Mouse (Mus musculus) embryonic stem cell, embryonic (primary cell): ENCODE measurements at regions not wholly inside any gene's neighbourhood (a gene's known extent, or its start where the extent isn't known, plus 50 kb on each side); places are given as distances from the start of the nearest gene placed in this dataset.

Experiments
- CTCF ChIA-PET, 4 experiments: fragments of 300-600 bp in 2 of 4; fragments of 350-600 bp in 2 of 4; sonication (Branson Sonifier 250); formaldehyde crosslinking; loops; one replicate each; lab custom pipeline; 2022; ENCODE audit warnings: inconsistent platforms in 2 of 4; lab: Charles Lee
- POLR2A ChIA-PET, 4 experiments: fragments of 300-600 bp in 2 of 4; fragments of 350-600 bp in 2 of 4; sonication (Branson Sonifier 250); formaldehyde crosslinking; loops; one replicate each; lab custom pipeline; 2022; ENCODE audit warnings: antibody characterized with exemption in 4 of 4, inconsistent platforms in 1 of 4; lab: Charles Lee

GRCm38 (mm10) chr7:34444263-34444662 lies 51.1 kb upstream of the Lsm14a start:
- ChIA-PET POLR2A (interaction anchor here in 2 of 4 experiments (0.7 kb wide), 4 partner anchors 136 to 780 kb away, joined by 3 to 12 read pairs (median 6); no protein-coding TSS in a partner anchor), CTCF (interaction anchor here in 3 of 4 experiments (0.6 to 0.7 kb wide), 4 partner anchors 22 to 346 kb away, joined by 3 to 4 read pairs (median 4); no protein-coding TSS in a partner anchor)
